Mouse (Mus musculus) A20 (cell line): ENCODE data around the gene Ppm1j.

ENCODE experiments used
- DNase-seq: peaks from one replicate; pipeline ENCODE4 v3.0.0-alpha.2; 2011; ENCODE audit warnings: low read depth, low spot score

Gene Ppm1j

DNA sequence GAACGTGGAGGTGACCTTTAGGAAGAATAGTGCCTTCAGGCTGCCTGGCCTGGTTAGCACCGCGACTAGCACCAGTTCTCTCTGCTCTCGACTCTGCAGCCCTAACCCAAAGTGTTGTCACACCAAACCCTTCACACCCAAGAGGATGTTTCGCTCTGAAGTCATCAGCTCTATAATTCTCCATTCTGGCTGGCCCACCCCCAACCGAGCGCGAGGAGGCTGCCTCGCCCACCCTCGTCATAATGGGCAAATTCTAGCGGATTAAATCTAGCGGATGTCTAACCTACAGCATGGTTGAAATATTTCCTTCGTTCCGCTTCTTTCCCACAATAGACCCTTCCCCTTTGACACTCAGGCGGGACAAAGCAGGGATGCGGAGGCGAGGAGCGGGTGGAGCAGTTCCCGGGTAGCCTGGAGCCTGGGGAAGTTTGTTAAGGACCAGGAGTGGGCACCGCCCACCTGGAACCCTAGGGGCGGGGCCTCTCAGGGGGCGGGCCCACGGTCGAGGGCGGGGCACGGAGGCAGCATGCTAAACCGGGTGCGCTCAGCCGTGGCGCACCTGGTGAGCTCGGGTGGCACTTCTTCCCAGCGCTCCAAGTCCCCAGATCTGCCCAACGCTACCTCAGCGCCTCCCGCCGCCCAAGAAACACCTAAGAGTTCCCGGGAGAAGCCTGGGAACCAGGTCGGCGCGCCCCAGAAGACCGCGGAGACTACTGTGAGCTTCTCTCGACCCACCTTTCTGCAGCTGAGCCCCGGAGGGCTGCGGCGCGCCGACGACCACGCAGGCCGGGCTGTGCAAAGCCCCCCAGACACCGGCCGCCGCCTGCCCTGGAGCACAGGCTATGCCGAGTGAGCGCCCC is at the start of gene Ppm1j:
Gene Ppm1j (plus strand): TSS at position 496 of the 860 bp plus-strand sequence.
- peak; percentile 72 for DNase-seq

DNA sequence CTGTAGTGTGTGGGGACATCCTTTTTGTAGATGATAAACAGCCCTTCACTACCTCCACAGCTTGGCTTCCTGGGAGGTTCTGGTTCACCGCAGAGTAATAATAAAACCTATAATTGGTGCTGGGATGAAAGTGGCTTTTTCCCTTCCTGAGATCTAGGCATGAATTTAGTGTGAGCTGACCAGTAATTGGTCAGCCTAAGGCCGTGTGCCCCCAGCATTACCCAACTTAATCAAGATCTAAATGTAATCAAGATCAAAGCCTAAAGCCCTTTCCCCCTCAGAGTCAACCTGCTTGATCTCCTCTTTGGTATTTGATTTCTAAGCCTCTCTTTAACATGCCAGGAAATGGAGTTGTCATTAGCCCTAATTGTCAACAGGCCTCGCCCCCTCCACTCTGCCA is 47.9 kb upstream of the Ppm1j start:
- DNase-seq: no peak

DNA sequence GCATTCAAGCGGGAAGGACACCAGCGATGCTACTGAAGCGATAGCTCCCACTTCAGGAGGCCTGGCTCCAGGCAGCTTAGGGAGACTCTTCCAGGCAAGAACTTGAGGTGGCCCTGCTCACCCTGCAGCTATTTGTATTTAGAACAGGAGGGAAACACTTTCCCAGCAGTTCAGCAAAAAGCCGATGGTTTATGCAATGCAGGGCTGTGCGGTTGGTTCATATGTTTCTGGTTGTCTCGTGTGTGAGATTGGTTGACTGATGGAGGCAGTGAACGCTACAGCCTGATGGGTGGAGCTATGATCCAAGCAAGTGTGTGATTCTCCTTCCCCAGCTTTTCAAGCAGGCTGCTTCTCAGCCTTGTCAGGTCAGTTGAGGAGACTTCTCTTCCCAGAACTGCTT is 46.2 kb upstream of the Ppm1j start:
- no peak for DNase-seq

DNA sequence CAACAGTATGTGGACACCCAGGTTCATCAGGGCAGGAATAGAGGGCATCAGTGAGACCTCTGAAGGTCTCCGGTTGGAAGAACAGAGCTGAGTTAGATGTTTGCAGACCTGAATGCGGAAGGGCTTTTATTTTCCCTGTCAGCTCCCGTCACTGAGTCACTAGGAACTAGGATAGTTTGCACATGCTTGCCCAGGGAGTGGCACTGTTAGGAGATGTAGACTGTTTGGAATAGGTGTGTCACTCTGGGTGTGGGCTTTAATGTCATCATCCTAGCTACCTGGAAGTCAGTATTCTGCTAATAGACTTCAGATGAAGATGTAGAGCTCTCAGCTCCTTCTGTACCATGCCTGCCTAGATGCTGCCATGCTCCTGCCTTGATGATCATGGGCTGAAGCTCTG is 38.9 kb upstream of the Ppm1j start:
- no peak for DNase-seq

DNA sequence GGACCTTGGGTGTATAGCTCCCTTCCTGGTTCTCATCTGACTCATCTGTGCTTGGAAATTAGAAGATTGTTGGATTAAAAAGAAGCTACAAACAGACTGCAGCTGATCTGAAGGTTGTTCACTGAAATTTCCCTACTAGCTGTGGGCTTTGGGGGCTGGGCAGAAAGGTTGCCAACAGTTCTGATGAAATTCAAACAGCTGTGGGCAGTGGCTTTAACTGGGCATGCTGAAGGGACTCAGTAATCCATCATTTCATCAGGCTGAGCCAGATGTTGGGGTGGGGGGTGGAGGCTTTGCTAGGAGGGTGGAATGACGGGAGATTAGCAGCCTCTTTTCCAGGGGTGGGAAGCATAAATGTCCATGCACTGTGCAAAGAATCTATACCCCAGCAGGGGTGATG is 37.7 kb upstream of the Ppm1j start:
- no peak for DNase-seq

DNA sequence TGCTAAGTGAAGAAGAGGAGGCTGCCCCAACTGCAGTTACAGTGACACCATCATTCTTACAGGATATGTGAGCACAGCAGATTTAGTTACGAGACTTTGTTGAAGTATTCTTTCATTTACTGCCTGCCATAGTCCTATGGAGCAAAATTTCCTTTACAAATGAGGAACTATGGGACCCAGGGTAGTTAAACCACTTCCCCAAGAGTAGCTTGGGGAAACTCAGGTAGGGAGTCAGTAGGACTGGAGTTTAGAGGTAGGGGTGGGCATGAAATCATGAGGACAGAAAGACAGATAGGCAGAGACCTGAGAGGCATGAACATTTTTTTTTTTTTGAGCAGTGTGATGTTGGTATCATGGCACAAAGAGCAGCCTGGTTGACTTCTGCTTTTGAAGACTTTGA is 37.0 kb upstream of the Ppm1j start:
- DNase-seq: no peak

DNA sequence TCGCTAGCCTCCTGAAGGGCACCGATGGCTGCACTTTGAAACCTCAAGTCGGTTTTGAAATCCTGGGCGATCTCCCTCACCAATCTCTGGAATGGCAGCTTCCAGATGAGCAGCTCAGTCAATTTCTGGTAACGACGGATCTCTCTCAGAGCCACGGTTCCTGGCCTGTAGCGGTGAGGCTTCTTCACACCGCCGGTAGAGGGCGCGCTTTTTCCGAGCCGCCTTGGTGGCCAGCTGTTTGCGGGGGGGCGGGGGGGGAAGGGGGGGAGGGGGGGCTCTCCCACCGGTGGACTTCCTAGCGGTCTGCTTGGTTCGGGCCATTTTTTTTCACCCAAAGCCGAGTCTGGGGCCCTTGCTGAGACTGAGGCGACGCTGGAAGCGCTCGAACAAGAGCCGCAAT is 28.0 kb upstream of the Ppm1j start:
- peak; percentile 44 for DNase-seq

DNA sequence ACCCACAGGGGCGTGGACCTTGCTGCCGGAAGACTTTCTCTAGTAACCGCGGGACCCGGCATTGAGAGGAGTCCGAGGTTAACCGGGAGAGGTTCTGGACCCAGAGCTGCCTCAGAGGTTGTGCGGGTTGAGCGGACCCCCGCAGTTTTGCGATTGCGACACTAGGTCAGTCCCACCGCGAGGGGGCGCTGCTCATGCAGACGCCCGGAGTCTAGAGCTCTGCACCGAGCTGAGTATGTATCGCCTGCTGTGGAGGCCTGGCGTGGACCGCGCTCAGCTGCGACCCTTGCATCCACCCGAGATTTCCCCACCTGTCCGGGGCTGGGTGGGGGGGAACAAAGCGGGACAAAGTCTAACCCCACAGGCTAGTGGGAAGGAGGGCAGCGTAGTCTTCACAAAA is 22.4 kb upstream of the Ppm1j start:
- peak; percentile 76 for DNase-seq

DNA sequence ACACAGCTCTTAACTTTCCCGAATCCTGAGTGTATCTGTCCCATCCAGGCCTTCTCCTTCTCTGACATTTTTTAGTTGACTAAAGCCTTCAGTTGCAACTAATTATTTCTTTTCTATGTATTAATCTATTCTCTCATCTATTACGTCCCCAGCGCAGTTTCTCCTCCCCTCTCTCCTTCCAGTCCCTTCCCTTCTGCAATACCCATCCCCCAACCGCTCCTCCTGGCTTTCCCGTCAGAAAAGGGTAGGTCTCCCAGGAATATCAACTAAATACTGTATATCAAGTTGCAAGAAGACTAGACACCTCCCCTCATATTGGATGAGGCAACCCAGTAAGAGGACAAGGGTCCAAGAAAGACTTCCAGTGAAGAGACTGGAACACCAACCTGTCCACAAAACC is 22.0 kb upstream of the Ppm1j start:
- DNase-seq: no peak

DNA sequence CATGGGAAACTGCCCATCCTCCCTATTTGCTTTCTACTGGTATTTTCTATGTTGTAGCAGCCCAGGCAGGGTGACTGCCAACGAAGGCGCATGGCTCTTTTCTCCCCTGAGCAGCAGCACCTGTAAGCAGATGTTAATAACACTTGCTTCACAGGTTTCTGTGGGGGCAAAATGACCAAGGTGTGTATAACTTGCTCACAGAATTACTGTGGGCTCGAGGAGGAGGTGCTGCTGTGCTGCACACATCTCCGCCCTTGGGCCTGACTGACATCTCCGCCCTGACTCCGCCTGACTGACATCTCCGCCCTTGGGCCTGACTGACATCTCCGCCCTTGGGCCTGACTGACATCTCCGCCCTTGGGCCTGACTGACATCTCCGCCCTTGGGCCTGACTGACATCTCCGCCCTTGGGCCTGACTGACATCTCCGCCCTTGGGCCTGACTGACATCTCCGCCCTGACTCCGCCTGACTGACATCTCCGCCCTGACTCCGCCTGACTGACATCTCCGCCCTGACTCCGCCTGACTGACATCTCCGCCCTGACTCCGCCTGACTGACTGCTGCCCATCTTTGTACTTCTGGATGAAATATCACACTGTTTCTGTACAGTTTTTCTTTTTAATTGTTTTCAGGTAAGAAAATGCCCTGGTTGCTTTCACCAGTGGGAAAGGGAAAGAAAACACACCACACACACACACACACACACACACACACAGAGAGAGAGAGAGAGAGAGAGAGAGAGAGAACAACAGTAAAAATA is 18.6 kb upstream of the Ppm1j start:
- DNase-seq: peak; percentile 37

DNA sequence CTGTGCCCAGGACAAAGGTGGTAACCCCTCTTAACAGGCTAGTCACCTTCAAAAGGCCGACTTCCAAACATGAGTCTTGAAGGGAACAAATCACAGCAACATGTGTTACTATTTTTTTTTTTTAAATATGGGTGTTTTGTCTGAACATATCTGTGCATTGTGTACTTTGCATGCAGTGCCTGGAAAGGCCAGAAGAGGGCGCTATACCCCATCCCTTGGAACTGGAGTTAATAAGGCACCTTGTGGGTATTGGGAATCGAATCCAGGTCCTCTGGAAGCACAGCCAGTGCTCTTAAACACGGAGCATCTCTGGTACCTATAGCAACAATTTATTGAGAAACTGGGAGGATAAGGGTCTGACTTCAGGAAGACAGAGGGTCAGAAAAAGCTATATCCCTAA is 15.8 kb upstream of the Ppm1j start:
- peak; percentile 52 for DNase-seq

DNA sequence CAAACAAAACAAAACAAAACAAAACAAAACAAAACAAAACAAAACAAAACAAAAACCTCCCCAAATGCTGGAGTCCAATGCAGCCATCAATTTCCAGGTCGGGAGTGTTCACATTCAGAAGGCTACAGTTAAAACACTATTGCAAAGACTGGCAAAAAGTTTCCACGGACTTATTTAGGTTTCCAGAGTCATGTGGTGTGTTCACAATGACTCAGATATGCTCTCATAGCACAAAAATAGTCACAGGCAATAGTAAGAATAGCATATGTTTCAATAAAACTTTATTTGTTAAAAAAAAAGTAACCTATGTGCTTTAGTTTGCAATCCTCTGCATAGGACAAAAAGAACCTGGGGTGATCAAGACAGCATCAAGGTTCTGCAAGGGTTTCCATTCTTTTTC is 13.7 kb upstream of the Ppm1j start:
- no peak for DNase-seq

DNA sequence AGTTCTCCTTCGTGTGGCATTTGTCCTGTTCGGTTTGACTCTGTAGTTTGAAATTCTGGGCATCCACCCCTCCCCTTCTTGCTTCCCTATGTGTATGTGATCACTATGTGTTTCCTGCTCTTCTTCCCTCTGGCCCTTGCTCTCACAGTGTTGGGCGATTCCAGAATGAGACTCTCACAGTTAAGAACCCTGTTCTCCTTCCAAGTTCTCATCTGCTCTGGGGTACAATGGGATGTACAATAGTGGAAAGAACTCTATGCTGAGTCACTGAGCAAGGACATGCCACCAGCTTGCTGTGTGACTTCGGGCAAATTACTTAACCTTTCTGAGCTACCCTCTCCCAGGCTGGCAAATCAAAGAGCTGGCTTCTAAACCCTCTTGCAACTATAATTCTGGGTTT is 13.1 kb upstream of the Ppm1j start:
- no peak for DNase-seq

DNA sequence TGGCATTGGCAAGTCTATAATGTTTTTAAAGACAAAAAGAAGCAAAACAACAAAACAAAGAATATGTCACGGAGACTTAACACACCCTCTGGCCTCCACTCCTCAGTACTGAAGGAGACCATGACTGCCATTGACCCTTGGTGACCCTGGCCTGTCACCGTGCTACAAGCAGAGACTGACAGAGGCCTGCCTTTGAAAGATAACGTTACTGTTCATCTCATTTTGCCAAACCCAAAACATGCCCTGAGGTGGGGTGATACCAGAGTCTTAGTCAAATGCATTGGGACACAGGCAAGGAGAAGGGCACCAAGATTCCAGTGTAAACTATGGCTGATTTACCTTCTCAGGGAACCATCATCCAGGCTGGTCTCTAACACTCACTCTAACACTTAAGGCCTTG is 11.7 kb upstream of the Ppm1j start:
- DNase-seq: no peak

DNA sequence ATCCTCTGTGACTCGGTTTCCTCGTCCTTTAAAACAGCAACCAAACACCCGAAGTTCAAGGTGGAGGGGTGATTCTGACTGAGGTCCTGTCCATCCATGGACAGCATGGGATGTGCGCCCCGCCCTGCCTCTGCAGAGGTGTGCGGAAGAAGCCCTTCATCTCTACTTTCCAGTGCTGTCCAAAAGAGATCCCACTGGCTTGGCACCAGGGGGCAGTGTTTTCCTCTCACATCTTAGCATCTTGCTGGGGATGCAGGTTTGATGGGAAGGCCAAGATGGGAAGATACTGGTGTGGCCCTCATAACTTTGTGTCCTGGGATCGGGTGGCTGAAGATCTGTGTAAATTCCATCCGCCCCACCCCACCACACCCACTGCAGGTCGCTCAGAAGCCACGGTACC is 10.8 kb upstream of the Ppm1j start:
- DNase-seq: peak; percentile 30

DNA sequence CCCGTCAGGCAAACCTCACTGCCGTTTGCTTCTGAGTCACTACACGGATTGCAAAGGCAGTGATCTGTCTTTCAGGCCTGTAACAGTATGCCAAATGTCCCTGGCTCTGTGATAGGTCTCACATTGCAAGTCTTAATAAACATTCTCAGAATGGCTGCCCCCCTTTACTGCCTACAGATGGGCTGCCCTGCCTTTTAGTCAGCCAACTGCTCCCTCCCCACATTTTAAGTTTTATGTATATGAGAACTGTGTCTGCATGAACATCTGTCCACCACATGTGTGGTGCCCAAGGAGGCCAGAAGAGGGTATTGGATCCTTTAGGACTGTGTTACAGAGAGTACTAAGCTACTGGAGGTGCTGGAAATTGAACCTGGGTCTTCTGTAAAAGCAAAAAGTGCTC is 9.9 kb upstream of the Ppm1j start:
- DNase-seq: no peak

DNA sequence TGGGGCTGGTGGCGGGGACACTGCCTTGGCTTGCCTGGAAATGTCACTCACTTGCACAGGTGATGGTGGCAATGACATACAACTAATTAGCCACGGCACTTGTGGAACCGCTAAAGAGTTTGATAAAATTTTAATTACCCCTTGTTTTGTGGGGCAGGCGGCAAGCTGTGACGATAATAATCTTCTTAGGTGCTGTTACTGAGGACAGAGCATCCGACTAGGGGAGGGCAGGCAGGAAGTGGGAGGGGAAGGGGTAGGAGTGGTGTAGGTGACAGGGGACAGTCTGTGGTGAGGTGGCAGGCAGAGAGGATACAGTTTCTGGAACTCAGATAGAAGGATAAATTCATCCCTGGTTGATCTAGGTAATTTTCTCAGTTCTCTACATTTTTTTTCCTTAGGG is 9.4 kb upstream of the Ppm1j start:
- DNase-seq: no peak

DNA sequence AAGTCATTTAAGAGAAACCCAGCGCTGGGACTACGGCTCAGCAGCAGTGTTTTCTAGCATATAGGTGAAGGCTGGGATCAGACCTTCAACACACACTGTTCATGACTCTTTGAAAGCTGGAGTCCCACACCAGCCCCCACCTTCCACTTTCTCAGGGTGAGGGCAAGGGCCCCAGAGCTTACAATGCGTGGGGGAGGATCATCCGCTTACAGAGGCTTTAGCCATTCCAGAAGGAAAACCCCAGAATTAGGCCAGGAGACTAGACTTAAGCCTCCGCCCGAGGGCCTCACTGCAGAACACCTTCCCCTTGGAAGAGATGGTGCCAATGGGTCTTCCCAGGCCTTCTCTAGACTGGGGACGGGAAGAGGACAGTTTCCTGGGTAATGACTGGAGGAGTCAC is 7.6 kb upstream of the Ppm1j start:
- no peak for DNase-seq

DNA sequence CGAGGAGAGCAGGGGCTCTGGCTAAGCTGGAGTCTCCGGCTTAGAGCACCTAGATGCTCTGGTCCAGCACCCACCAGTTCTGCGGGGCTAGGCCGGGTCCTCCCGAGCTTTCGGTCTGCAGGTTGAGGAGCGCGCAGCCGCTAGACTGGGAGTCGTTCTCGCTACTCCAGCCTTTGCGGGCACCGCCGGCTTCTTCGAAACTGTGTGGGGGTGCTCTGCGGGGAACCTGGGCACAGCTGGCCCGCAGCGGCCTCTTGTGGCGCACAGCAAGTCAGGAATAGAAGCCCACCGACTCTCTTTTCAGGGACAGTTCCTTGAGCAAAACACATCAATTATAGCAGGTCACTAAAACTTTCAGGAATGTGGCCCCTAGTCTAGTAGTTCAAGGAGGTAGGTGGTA is 3.5 kb upstream of the Ppm1j start:
- DNase-seq: no peak

DNA sequence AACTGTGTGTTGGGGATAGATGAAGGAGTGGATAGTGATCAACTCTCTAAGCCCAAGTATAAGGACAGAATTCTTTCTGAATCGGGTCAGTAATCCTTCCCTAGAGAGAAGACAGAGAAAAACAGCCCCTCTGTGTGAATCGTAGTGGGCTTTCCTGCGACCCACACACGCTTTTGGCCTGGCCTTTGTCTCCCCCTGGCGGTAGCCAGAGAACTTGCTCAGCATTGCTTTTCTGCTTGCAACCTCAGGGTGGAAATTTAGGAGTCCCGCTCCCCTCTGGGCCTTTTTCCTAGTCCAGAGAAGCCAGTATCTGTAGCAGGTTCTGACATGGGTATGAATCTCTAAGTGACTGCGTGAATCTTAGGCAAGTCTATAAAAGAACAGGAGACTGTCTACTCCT is 907 bp upstream of the Ppm1j start:
- peak; percentile 76 for DNase-seq

DNA sequence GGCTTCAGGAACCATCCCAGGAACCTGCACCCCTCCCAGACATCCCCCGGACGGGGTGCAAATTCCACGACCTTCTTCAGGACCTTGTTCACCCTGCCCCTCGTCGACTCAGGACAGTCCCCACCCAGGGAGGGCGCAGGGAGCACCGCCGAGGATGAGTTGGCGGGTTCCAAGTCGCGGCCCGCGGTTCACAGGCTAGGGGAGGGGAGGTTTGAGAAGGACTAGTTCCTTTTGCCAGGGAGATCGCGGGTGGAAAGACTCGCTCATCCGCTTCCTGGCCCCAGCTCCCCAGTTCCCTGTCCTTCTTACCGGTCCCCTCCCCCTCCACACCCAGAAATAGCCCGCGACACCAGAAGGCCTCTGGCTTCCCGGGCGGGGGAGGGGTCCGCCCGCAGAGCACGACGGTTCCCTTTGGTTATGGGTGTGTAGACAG is 631 bp downstream of the Ppm1j start, which contains the start of gene Fam19a3:
Gene Fam19a3 (minus strand): TSS at position 370 of the 433 bp plus-strand sequence.
- DNase-seq: no peak

DNA sequence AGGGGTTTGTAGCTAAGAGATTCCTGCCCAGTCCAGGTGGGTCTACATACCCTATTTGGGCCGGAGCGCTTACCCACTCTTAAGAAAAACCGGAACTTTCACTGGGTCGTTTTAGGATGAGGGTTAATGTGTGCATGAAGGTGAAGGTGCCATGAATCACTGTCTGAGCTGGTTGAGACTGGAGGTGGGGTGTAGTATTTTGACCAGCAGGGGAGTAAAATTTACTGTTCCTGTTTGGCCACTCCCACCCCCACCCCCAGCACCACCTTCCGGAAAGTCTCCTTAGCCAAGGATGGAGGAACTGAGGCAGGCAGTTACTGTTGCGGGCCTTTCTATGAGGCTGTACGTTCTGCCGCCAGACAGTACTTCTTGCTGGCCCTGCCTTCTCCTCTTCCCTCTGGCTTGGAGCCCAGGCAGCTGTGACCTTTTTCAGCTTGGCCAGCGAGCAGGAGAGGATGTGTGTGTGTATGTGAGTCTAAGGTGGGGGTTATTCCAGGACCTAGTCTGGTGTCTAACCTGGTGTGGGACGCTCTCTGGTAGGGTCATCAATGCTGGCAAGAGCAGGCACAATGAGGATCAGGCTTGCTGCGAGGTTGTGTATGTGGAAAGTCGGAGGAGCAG is 1.3 kb downstream of the Ppm1j start:
- no peak for DNase-seq
